8 mouse cellular contexts compared by ENCODE assay signal in genomic region chr7:118855171-118855876, GRCm38 (mm10). TPM values are rescaled to one million over a fixed set of nuclear protein-coding genes. Genes with fewer than 3 reads are reported as not detected.
A peak's percentile ranks its signal among the peaks of the same experiment; 100 is the strongest.
DNase-seq lines count a peak whose midpoint lies in the region; ATAC-seq lines count a peak whose summit lies in the region.

Gene Iqck, plus strand, starts transcription at chr7:118855752.

- no peaks in the 10 kb centered on the region for H3K27me3 ChIP-seq in hindbrain, embryonic 11.5 days (ENCODE audit: control insufficient read depth, insufficient read depth, low read length)

- H3K4me2 ChIP-seq in hindbrain, embryonic 11.5 days (replicated peaks; ENCODE audit: low read depth, low read length): peak within 1 kb of the TSS; percentile 74

- DNase-seq in MEL-GATA-1-ER (ENCODE audit: extremely low read depth, low read depth): peak; percentile 66
- DNase-seq in cerebellum, adult 8-10 months: peak; percentile 88
- DNase-seq in hindbrain, embryonic 11.5 days (ENCODE audit: low spot score): peak; percentile 95
- DNase-seq in layer of hippocampus, postnatal 10 days (ENCODE audit: low spot score in 2 of 2): peak; percentile 92 to 93
- DNase-seq in lung, postnatal 10 days: peak; percentile 95
- peak; percentile 91 for DNase-seq in ovary, postnatal 36 days (ENCODE audit: low spot score)
- peak; percentile 88 for DNase-seq in thymus, postnatal 25 days

- peak; percentile 97 for ATAC-seq in frontal cortex, adult (ENCODE audit: low TSS enrichment)
- peak; percentile 97 for ATAC-seq in hindbrain, embryonic 11.5 days (ENCODE audit: low FRiP score)

- under 1% methylated on average over 57 of the region's 57 CpGs for WGBS in hindbrain, embryonic 11.5 days

- H3K9ac ChIP-seq in hindbrain, embryonic 11.5 days (ENCODE audit: low read depth, low read length): peak within 1 kb of the TSS; percentile 65

- peak within 1 kb of the TSS; percentile 83 for H3K4me3 ChIP-seq in hindbrain, embryonic 11.5 days (ENCODE audit: low read depth, low read length)

- no peaks in the 10 kb centered on the region for H3K4me1 ChIP-seq in hindbrain, embryonic 11.5 days (replicated peaks; ENCODE audit: control insufficient read depth, insufficient read depth, low read length)

- peak within 1 kb of the TSS; percentile 67 for H3K27ac ChIP-seq in hindbrain, embryonic 11.5 days (ENCODE audit: low read depth, low read length)

- H3K36me3 ChIP-seq in hindbrain, embryonic 11.5 days (ENCODE audit: control insufficient read depth, insufficient read depth, low read length): peaks cover 8% of the 10 kb centered on the region; the same call in 1 of the 2 replicates

- H3K9me3 ChIP-seq in hindbrain, embryonic 11.5 days (ENCODE audit: control insufficient read depth, low read length): no peaks in the 10 kb centered on the region

RNA-seq across cellular contexts. Expression of gene Iqck, which starts in this region (rescaled TPM):
- 4.0 and 4.3 TPM in 2 replicates for polyA plus RNA-seq in hindbrain, embryonic 11.5 days (2014; fragmentation: Nextera tagmentation; extraction: Ambion mirVana)
- total RNA-seq in layer of hippocampus, postnatal 10 days (2021): 1 to 10 TPM; 3.3 to 4.5 TPM

Comparison
In these comparisons a context has a peak if more than half of its experiments do, and no peak if none do; other contexts are left out.
1. Peak in every context shown above with its lines: DNase-seq, ATAC-seq, H3K4me3 ChIP-seq and H3K27ac ChIP-seq.